Mouse (Mus musculus): ENCODE results near the gene Atp2a2.

Gene Atp2a2

GRCm38 (mm10) chr5:122520254-122521129 is 18.5 kb upstream of the Atp2a2 start:
- in situ Hi-C loops (cut with MboI; ENCODE audit: low sequenced_read_pairs), result no loop called here

DNA sequence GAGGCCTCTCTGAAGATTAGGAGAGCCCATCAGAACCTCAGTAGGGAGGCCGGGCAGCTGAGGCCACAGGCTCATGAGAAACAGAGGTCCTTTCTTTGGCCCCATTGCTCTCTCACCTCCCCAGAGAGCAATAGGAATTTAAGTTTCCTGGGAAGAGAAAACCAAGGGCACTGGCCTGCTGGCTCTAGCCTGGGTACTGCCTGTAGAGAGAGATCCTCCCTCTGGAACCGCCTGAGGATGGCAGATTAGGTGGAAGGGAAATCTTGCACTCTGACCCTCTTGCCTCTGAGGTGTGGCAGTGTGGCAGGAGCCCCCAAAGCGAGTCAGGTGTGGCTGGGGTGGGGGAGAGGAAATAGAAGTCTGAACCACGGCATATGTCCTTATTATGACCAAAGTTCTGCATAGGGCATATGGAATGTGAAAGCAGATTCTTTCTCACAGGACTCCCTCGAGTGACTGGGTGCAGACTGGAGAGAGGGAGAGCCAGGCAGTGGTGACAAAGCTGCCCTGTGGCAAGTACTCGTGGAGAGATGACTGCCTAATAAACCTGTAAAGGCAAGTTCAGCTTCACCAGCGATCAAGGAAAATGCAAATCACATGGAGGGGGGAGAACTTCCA is 17.1 kb upstream of the Atp2a2 start:
- in situ Hi-C loops (cut with MboI; ENCODE audit: low sequenced_read_pairs), result no loop called here

GRCm38 (mm10) chr5:122518247-122518646 is 16.2 kb upstream of the Atp2a2 start:
- in situ Hi-C loops (cut with MboI; ENCODE audit: low sequenced_read_pairs), result no loop called here

DNA sequence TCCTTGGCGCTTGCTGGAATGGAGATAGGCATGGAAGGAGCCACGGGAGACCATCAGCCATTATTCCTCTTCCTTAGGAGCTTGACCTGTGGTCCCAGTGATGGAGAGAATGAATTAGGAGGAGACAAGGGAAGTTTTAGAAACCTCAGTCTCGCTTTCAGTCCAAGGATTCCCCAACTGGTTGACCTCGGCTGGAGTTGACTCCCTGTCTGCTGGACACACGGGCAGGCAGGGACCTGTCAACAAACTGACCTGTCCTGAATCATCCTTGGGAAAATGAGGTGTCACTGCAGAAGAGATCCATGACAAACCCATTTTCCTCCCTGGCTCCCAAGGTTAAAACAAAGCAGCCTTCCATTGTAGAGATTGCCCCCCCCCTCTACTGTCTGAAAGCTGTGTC is 14.9 kb upstream of the Atp2a2 start:
- in situ Hi-C loops (cut with MboI; ENCODE audit: low sequenced_read_pairs), result no loop called here

- in situ Hi-C loops (cut with MboI; ENCODE audit: low sequenced_read_pairs), result no loop called here
Measured at GRCm38 (mm10) chr5:122516029-122516730, 14.2 kb upstream of the Atp2a2 start.

- in situ Hi-C loops (cut with MboI; ENCODE audit: low sequenced_read_pairs), result no loop called here
Measured at GRCm38 (mm10) chr5:122514127-122514521, 12.1 kb upstream of the Atp2a2 start.

DNA sequence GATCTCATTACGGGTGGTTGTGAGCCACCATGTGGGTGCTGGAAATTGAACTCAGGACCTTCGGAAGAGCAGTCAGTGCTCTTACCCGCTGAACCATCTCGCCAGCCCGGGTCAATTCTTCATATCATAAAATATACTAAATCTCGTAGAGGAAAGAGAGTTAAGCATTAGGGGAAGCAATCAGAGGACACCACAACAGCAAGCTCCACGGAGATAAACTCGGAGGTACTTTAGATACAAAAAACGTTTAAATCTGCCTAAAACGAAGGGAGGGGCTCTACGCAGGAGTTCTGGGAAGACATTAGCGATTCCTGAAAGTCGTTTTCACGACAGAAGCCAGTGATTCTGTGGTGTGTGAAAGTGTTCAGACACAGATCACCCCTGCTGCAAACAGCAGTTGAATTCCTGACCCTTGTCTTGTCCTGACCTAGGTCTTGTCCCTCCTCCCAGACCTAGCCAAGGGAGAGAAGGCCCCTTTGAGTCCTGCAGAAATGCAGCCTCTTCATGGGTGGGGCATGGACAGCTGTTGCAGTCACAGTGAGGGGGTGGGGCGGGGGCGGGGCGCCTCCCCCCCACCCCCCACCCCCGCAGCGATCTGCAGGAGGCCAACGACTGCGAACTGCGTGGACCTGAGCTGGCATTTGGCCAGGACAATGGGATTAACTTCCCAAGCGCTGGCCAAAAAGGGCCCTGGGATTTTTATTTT is 11.5 kb upstream of the Atp2a2 start:
- in situ Hi-C loops (cut with MboI; ENCODE audit: low sequenced_read_pairs), result no loop called here

DNA sequence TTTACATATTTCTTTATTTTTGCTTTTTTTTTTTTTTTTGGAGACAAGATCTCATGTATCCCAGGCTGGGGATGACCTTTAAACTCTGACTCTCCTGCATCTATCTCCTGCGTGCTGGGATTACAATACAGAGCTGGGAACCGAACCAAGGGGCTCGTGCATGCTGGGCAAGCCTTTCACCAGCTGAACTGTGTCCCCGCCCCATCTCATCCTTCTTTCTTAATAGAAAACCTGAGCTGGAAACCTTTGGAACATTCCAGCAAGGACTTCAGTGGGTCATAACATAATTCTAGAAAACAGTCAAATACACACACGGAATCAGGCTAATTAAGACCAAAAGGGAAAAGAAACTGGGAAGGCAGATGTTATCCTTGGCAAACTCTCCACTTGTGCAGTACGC is 10.0 kb upstream of the Atp2a2 start:
- in situ Hi-C loops (cut with MboI; ENCODE audit: low sequenced_read_pairs), result no loop called here

DNA sequence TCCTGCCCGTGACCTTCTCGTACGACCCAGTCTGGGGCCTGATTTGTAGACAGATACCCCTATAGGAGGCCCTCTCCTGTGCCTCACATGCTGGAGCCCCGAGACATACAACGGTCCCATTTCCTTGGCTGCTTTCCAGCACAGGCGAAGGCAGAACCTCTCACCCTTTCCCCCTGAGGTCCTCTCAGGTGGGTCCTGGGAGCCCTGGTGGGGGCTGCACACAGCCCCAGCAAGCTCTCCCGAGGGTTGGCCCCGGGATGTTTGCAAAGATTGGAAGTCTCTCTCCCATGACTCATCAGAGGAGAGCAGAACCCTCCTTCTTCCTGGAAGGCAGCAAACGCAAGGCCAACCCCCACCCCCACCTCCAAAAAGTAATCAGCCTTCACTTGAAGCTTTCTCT is 9.4 kb upstream of the Atp2a2 start:
- in situ Hi-C loops (cut with MboI; ENCODE audit: low sequenced_read_pairs), result no loop called here

GRCm38 (mm10) chr5:122510651-122511157 is 8.7 kb upstream of the Atp2a2 start:
- in situ Hi-C loops (cut with MboI; ENCODE audit: low sequenced_read_pairs), result no loop called here

DNA sequence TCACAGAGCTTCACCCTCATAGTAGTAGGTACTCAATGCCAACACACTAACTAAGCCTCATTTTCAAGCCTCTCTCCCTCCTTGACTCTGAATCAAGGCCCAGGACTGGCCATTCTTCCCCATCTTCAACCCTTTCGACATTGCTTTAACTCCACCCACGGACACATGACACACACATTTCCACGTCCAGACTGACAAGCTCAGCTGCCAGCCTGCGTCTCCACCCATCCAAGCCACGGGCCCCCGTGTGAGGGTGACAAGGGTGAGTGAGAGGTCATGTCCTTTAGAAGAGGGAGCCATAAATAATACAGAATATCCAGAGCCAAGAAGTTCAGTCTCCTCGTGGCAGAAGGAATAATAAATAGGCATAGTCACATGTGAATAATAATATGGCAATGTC is 7.6 kb upstream of the Atp2a2 start:
- in situ Hi-C loops (cut with MboI; ENCODE audit: low sequenced_read_pairs), result no loop called here

DNA sequence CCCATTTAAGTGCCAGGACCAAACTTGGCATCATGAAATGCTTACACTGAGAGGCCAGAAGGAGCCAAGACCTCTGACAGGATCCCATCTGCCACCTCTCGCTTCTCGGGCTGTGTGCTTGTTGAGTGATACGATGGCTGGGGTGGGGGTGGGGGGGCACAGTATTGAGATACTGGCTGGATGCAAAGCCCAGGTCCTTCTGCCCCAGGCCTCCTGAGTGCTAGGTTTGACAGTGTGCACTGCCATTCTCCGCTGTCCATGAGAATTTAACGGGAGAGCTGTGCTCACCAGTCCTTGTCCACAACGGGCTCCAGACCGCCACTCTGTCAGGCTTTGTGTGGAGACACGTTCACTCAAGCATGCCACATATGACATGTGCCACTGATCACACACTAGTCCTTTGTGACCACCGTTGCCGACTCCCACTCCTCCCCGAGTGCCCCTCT is 6.9 kb upstream of the Atp2a2 start:
- in situ Hi-C loops (cut with MboI; ENCODE audit: low sequenced_read_pairs), result no loop called here

DNA sequence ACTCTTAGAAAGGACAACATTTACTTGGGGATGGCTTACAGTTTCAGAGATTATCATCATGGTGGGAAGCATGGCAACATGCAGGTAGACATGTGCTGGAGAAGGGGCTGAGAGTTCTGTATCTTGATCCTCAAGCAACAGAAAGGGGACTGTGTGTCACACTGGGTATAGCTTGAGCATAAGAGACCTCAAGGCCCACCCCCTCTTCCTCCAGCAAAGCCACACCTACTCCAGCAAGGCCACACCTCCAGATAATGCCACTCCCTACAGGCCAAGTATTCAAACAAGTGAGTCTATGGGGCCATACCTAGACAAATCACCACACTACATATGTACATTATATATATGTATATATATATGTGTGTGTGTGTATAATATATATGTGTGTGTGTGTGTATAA is 5.4 kb upstream of the Atp2a2 start:
- in situ Hi-C loops (cut with MboI; ENCODE audit: low sequenced_read_pairs), result no loop called here

GRCm38 (mm10) chr5:122506462-122506861 is 4.4 kb upstream of the Atp2a2 start:
- in situ Hi-C loops (cut with MboI; ENCODE audit: low sequenced_read_pairs), result no loop called here

DNA sequence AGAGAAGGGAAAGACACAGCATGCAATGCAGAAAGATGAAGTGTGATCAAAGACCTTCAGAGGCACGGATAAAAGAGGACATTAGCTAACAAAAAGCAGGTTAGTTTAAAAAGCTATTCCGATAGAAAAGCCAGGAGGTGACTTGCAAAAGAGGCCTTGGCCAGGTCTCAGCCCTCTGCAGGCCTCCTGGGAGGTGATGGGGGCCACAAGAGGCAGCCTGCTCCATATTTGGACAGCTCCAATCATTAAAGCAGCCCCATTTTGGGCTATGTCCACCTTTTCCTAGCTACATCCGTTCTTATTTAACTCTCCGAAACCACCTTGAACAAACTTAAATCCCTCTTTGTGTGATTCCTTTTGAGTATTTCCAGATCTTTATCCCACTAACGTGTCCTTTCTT is 3.5 kb upstream of the Atp2a2 start:
- in situ Hi-C loops (cut with MboI; ENCODE audit: low sequenced_read_pairs), result no loop called here

- in situ Hi-C loops (cut with MboI; ENCODE audit: low sequenced_read_pairs), result no loop called here
Measured at GRCm38 (mm10) chr5:122503760-122504119, 1.7 kb upstream of the Atp2a2 start.

DNA sequence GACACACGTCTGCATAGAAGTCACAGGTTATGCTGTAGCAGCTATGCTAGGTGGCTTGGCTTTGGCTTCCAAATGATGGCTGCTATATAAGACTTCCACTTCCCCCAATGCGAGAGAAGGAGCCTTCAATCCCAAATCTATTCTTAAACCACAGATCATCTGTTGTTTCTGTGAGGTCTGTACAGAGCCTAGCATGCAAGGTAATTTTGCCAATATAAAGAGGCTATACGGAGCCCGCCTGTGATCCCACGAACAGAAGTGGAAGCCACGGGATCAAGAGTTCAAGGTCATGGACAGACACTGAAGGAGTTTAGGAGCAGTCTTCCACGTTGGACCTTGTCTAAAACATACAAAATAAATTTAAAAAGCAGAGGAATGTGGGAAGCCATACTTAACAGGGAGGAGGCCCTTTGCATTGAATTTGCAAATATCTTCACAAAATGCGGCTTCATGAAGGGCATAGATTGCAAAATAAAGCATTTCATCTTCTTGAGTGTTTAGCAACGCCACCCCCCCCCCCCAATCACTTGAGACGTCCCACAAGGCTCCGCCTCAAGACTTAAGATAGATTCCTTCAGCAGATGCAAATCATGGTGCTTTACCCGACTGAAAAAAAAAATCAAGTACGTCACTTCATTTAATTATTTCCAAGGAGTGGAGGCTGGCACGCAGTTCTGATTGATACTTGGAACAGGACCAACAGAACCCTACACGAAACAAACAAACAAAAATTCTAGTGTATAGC is 1.2 kb upstream of the Atp2a2 start:
- in situ Hi-C loops (cut with MboI; ENCODE audit: low sequenced_read_pairs), result no loop called here

GRCm38 (mm10) chr5:122501101-122502076 is 636 bp downstream of the Atp2a2 start:
- in situ Hi-C loops (cut with MboI; ENCODE audit: low sequenced_read_pairs), result no loop called here

GRCm38 (mm10) chr5:122500563-122500962 is 1.5 kb downstream of the Atp2a2 start:
- in situ Hi-C loops (cut with MboI; ENCODE audit: low sequenced_read_pairs), result no loop called here

Data from CH12F3 (cell line).